Mouse (Mus musculus) neural tube, embryonic 14.5 days (tissue): Measurements from ENCODE around the gene Stk33. TPM values are rescaled to one million over a fixed set of nuclear protein-coding genes. Genes with fewer than 3 reads are reported as not detected.

Experiments used
- ATAC-seq: fragments of 200-750 bp; cut with Nextera tagmentation; 2 replicates; pipeline ENCODE4 v1.8.0; 2017; ENCODE audit warnings: low read depth, mild to moderate bottlenecking, moderate TSS enrichment, moderate library complexity
- H3K27ac ChIP-seq: fragments of 300-500 bp; sonication (generic); 2 replicates; pipeline ENCODE4 v1.5.1; 2014; ENCODE audit warnings: low read depth, mild to moderate bottlenecking, control low read depth, low read length, moderate library complexity, mixed read lengths
- H3K27me3 ChIP-seq: fragments of 300-500 bp; sonication (generic); 2 replicates; pipeline ENCODE4 v1.6.1; 2014; ENCODE audit warnings: low read length; ENCODE audit not compliant: control insufficient read depth, insufficient read depth
- H3K36me3 ChIP-seq: fragments of 300-500 bp; sonication (generic); 2 replicates; pipeline ENCODE4 v1.6.1; 2014; ENCODE audit warnings: low read length, mixed read lengths; ENCODE audit not compliant: control insufficient read depth, insufficient read depth
- H3K4me1 ChIP-seq: fragments of 300-500 bp; sonication (generic); 2 replicates; pipeline ENCODE4 v1.6.1; 2014; ENCODE audit warnings: low read length; ENCODE audit not compliant: control insufficient read depth, insufficient read depth
- H3K4me2 ChIP-seq: fragments of 300-500 bp; sonication (generic); 2 replicates; pipeline ENCODE4 v1.6.1; 2014; ENCODE audit warnings: mild to moderate bottlenecking, low read depth, low read length, control low read depth
- H3K4me3 ChIP-seq: fragments of 300-500 bp; sonication (generic); 2 replicates; pipeline ENCODE4 v1.5.1; 2014; ENCODE audit warnings: low read depth, low read length, control low read depth, mixed read lengths
- H3K9ac ChIP-seq: fragments of 300-500 bp; sonication (generic); replicated peaks from 2 replicates; pipeline ENCODE4 v1.6.1; 2014; ENCODE audit warnings: low read depth, mild to moderate bottlenecking, control low read depth, low read length, mixed read lengths
- H3K9me3 ChIP-seq: fragments of 300-500 bp; sonication (generic); 2 replicates; pipeline ENCODE4 v1.6.1; 2016; ENCODE audit warnings: low read length; ENCODE audit not compliant: control insufficient read depth
- WGBS: fragments of 180-500 bp; shearing (Covaris S2); extraction: QIAGEN DNeasy Blood & Tissue Kit; methylation state at CpG from one replicate; pipeline ENCODE4 v1.1.7; 2014; 5-methylcytosine and 5-hydroxymethylcytosine counted together
- polyA plus RNA-seq: library from polyadenylated mRNA; unstranded; fragments of >200 nt; fragmentation: Nextera tagmentation; extraction: Ambion mirVana; gene quantifications from 2 replicates; pipeline ENCODE4 v1.2.1, GENCODE M21; 2014

The Stk33 gene
- polyA plus RNA-seq, 1 experiment from 2014 or later = 3.7 TPM

GRCm38 (mm10) chr7:109455748-109456147 lies 16.9 kb upstream of the Stk33 start:
- no peak overlapping the region for H3K27ac ChIP-seq
- ATAC-seq = no peak
- 77% methylated on average over 2 of the region's 2 CpGs for WGBS
- H3K4me3 ChIP-seq = no peak overlapping the region
- H3K9me3 ChIP-seq = no peaks in the 10 kb centered on the region
- H3K27me3 ChIP-seq = no peaks in the 10 kb centered on the region
- H3K4me1 ChIP-seq = no peaks in the 10 kb centered on the region
- H3K4me2 ChIP-seq = no peak overlapping the region
- H3K9ac ChIP-seq = no peak overlapping the region
- H3K36me3 ChIP-seq = no peaks in the 10 kb centered on the region

- Histone ChIP-seq H3K4me2 (no peak overlapping the region), H3K27me3 (no peaks in the 10 kb centered on the region), H3K4me3 (no peak overlapping the region), H3K9me3 (no peaks in the 10 kb centered on the region), H3K9ac (no peak overlapping the region), H3K4me1 (no peaks in the 10 kb centered on the region), H3K36me3 (no peaks in the 10 kb centered on the region), H3K27ac (no peak overlapping the region)
- no peak for ATAC-seq
- WGBS = 84% methylated on average over 9 of the region's 9 CpGs
These were observed 16.0 kb upstream of the Stk33 start for GRCm38 (mm10) chr7:109454856-109455255.

- 52% methylated on average over 2 of the region's 2 CpGs for WGBS
These were observed 9.2 kb upstream of the Stk33 start for GRCm38 (mm10) chr7:109448060-109448459.

GRCm38 (mm10) chr7:109445012-109445411 lies 6.1 kb upstream of the Stk33 start:
- H3K4me3 ChIP-seq = no peak overlapping the region
- no peak overlapping the region for H3K4me2 ChIP-seq
- H3K27ac ChIP-seq = no peak overlapping the region
- H3K36me3 ChIP-seq = no peaks in the 10 kb centered on the region
- no peaks in the 10 kb centered on the region for H3K4me1 ChIP-seq
- 10% methylated on average over 6 of the region's 6 CpGs for WGBS
- H3K27me3 ChIP-seq = no peaks in the 10 kb centered on the region
- no peaks in the 10 kb centered on the region for H3K9me3 ChIP-seq
- H3K9ac ChIP-seq = no peak overlapping the region
- ATAC-seq = peak; percentile 70; the same call in 1 of the 2 replicates

More at GRCm38 (mm10) chr7:109448060-109448459, 9.2 kb upstream of the Stk33 start:
- Histone ChIP-seq H3K4me2 (no peak overlapping the region), H3K36me3 (no peaks in the 10 kb centered on the region), H3K9me3 (no peaks in the 10 kb centered on the region), H3K4me3 (no peak overlapping the region), H3K27ac (no peak overlapping the region), H3K4me1 (no peaks in the 10 kb centered on the region), H3K9ac (no peak overlapping the region), H3K27me3 (no peaks in the 10 kb centered on the region)
- ATAC-seq = no peak

GRCm38 (mm10) chr7:109442739-109443138 lies 3.9 kb upstream of the Stk33 start:
- WGBS = 89% methylated on average over 5 of the region's 5 CpGs
- no peak for ATAC-seq
- H3K27me3 ChIP-seq = no peaks in the 10 kb centered on the region
- H3K4me3 ChIP-seq = no peak overlapping the region
- no peak overlapping the region for H3K27ac ChIP-seq
- no peaks in the 10 kb centered on the region for H3K9me3 ChIP-seq
- H3K4me2 ChIP-seq = no peak overlapping the region
- no peak overlapping the region for H3K9ac ChIP-seq
- H3K4me1 ChIP-seq = 0 out of 2 replicates have a peak, but pooled peaks cover 4% of the 10 kb centered on the region
- H3K36me3 ChIP-seq = no peaks in the 10 kb centered on the region

DNA sequence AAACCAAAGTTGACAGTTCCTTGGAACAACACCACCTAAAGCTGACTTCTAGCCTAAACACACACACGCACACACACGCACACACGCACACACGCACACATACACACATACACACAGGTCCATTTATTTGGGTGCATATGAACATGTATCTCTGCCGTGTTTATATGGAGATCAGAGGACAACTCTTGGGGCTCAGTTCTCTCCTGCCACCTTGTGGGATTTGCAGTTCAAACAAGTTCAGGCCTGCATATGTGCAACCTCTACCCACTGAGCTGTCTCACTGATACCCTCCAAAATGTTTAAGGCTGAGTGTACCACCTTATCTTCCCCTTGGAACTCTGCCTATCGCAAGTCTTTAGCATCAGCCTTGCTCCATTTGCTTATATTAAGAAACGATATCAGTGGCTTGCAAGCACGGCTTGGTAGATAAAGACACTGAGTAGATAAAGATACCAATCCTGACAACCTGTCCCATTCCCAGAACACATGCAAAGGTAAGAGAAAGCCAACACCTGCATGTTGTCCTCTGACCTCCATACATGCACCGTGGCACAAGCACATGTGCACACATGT lies 1.9 kb upstream of the Stk33 start:
- Histone ChIP-seq H3K9ac (no peak overlapping the region), H3K9me3 (no peaks in the 10 kb centered on the region), H3K4me3 (no peak overlapping the region), H3K4me2 (no peak overlapping the region), H3K4me1 (0 out of 2 replicates have a peak, but pooled peaks cover 4% of the 10 kb centered on the region), H3K27ac (no peak overlapping the region), H3K27me3 (no peaks in the 10 kb centered on the region), H3K36me3 (no peaks in the 10 kb centered on the region)
- WGBS = 93% methylated on average over 9 of the region's 9 CpGs
- ATAC-seq = no peak

- Histone ChIP-seq H3K36me3 (no peaks in the 10 kb centered on the region), H3K27ac (no peak overlapping the region), H3K4me1 (no peaks in the 10 kb centered on the region), H3K9ac (no peak overlapping the region), H3K4me2 (no peak overlapping the region), H3K9me3 (no peaks in the 10 kb centered on the region), H3K27me3 (no peaks in the 10 kb centered on the region), H3K4me3 (no peak overlapping the region)
- 76% methylated on average over 3 of the region's 3 CpGs for WGBS
- ATAC-seq = peak; percentile 61; the same call in 1 of the 2 replicates
These were observed 14.3 kb downstream of the Stk33 start for GRCm38 (mm10) chr7:109424422-109425159.

GRCm38 (mm10) chr7:109422803-109423202 lies 16.1 kb downstream of the Stk33 start:
- Histone ChIP-seq H3K4me3 (no peak overlapping the region), H3K9ac (no peak overlapping the region), H3K4me1 (no peaks in the 10 kb centered on the region), H3K36me3 (no peaks in the 10 kb centered on the region), H3K9me3 (no peaks in the 10 kb centered on the region), H3K27me3 (no peaks in the 10 kb centered on the region), H3K4me2 (no peak overlapping the region), H3K27ac (no peak overlapping the region)
- 83% methylated on average over 8 of the region's 8 CpGs for WGBS
- ATAC-seq = no peak

GRCm38 (mm10) chr7:109405491-109405890 lies 33.4 kb downstream of the Stk33 start:
- ATAC-seq = no peak
- no peaks in the 10 kb centered on the region for H3K36me3 ChIP-seq
- H3K9me3 ChIP-seq = no peaks in the 10 kb centered on the region
- no peak overlapping the region for H3K27ac ChIP-seq
- H3K4me3 ChIP-seq = no peak overlapping the region
- H3K4me1 ChIP-seq = no peaks in the 10 kb centered on the region
- H3K4me2 ChIP-seq = no peak overlapping the region
- no peak overlapping the region for H3K9ac ChIP-seq
- H3K27me3 ChIP-seq = no peaks in the 10 kb centered on the region
- WGBS = 28% methylated on average over 7 of the region's 7 CpGs
